Mouse (Mus musculus): ENCODE measurements around the gene Dlgap4. TPM values are rescaled to one million over a fixed set of nuclear protein-coding genes. Genes with fewer than 3 reads are reported as not detected.

Dlgap4 gene
- total and polyA plus RNA-seq, 3 experiments = 15.7 to 113 (median 54.8) TPM

- Histone ChIP-seq H3K4me3 (ENCODE audit: low read depth, low read length) (no peak overlapping the region), H3K27me3 (ENCODE audit: insufficient read depth, low read length) (peaks cover 8% of the 10 kb centered on the region; the same call in 1 of the 2 replicates), H3K36me3 (replicated peaks) (no peaks in the 10 kb centered on the region), H3K4me1 (ENCODE audit: insufficient read depth, low read depth, low read length) (peaks cover 22% of the 10 kb centered on the region; the same call in 1 of the 2 replicates), H3K9me3 (replicated peaks) (no peaks in the 10 kb centered on the region)
- DNase-seq (ENCODE audit: low spot score) (no peak), ATAC-seq (ENCODE audit: extremely low read depth, insufficient number of reproducible peaks, low FRiP score, poor library complexity, severe bottlenecking) (no peak)
- TF ChIP-seq GATA2 (IDR thresholded peaks at IDR 0.05; ENCODE audit: borderline replicate concordance, low read depth, low read length) = no peak
- TF ChIP-seq GATA1 (IDR thresholded peaks at IDR 0.05; ENCODE audit: borderline replicate concordance, low read length) = no peak
- TF ChIP-seq CTCF (IDR thresholded peaks at IDR 0.05; ENCODE audit: low read depth, low read length) = no peak
- TF ChIP-seq TAL1 (conservative IDR thresholded peaks at IDR 0.05; ENCODE audit: low read depth, low read length) = no peak
- no peak for TF ChIP-seq POLR2AphosphoS5 (IDR thresholded peaks at IDR 0.05; ENCODE audit: insufficient replicate concordance, low read depth, low read length)
Measured at GRCm38 (mm10) chr2:156810716-156811115, 197.2 kb downstream of the Dlgap4 start.

- Histone ChIP-seq H3K27me3 (ENCODE audit: insufficient read depth, low read length) (peaks cover 8% of the 10 kb centered on the region; the same call in 1 of the 2 replicates), H3K4me1 (ENCODE audit: insufficient read depth, low read depth, low read length) (peaks cover 20% of the 10 kb centered on the region; the same call in 1 of the 2 replicates), H3K4me3 (ENCODE audit: low read depth, low read length) (no peak overlapping the region), H3K9me3 (replicated peaks) (no peaks in the 10 kb centered on the region), H3K36me3 (replicated peaks) (no peaks in the 10 kb centered on the region)
- no peak for DNase-seq (ENCODE audit: low spot score)
- TF ChIP-seq TAL1 (conservative IDR thresholded peaks at IDR 0.05; ENCODE audit: low read depth, low read length) (no peak), GATA1 (IDR thresholded peaks at IDR 0.05; ENCODE audit: borderline replicate concordance, low read length) (no peak), POLR2AphosphoS5 (IDR thresholded peaks at IDR 0.05; ENCODE audit: insufficient replicate concordance, low read depth, low read length) (no peak), GATA2 (IDR thresholded peaks at IDR 0.05; ENCODE audit: borderline replicate concordance, low read depth, low read length) (no peak), CTCF (IDR thresholded peaks at IDR 0.05; ENCODE audit: low read depth, low read length) (no peak)
- no peak for ATAC-seq (ENCODE audit: extremely low read depth, insufficient number of reproducible peaks, low FRiP score, poor library complexity, severe bottlenecking)
Measured at GRCm38 (mm10) chr2:156811556-156811955, 198.1 kb downstream of the Dlgap4 start.

Other genes with a start within 250 kb of the Dlgap4 start
- gene Epb41l1, start 192.8 kb upstream of the Dlgap4 start, total RNA-seq (2014; fragmentation: Nextera tagmentation) = 1.4 and 8.4 TPM in 2 replicates
- 0.06 and 0.44 TPM in 2 replicates for gene Epb41l1, start 192.8 kb upstream of the Dlgap4 start, total RNA-seq (2017)
- 0.09 TPM in 1 of 2 replicates, not detected in the other for gene Epb41l1, start 192.8 kb upstream of the Dlgap4 start, polyA plus RNA-seq (2012)
- 19.5 and 19.7 TPM in 2 replicates for gene Aar2, start 66.1 kb upstream of the Dlgap4 start, total RNA-seq (2014; fragmentation: Nextera tagmentation)
- 13.3 and 17.2 TPM in 2 replicates for gene Aar2, start 66.1 kb upstream of the Dlgap4 start, total RNA-seq (2017)
- gene Aar2, start 66.1 kb upstream of the Dlgap4 start, polyA plus RNA-seq (2012) = 16.3 and 25.0 TPM in 2 replicates
- gene Myl9, start 161.7 kb downstream of the Dlgap4 start, total RNA-seq (2014; fragmentation: Nextera tagmentation) = not detected in 2 replicates
- 1.3 TPM in 1 of 2 replicates, not detected in the other for gene Myl9, start 161.7 kb downstream of the Dlgap4 start, total RNA-seq (2017)
- 0.43 and 0.44 TPM in 2 replicates for gene Myl9, start 161.7 kb downstream of the Dlgap4 start, polyA plus RNA-seq (2012)
- gene Tgif2, start 226.3 kb downstream of the Dlgap4 start, total RNA-seq (2014; fragmentation: Nextera tagmentation) = 22.8 and 25.7 TPM in 2 replicates
- gene Tgif2, start 226.3 kb downstream of the Dlgap4 start, total RNA-seq (2017) = 24.9 and 26.7 TPM in 2 replicates
- 60.6 and 77.6 TPM in 2 replicates for gene Tgif2, start 226.3 kb downstream of the Dlgap4 start, polyA plus RNA-seq (2012)
- gene 4930518I15Rik, start 244.2 kb downstream of the Dlgap4 start, total RNA-seq (2014; fragmentation: Nextera tagmentation) = 4.2 and 6.8 TPM in 2 replicates
- gene 4930518I15Rik, start 244.2 kb downstream of the Dlgap4 start, total RNA-seq (2017) = 1.6 and 1.9 TPM in 2 replicates
- gene 4930518I15Rik, start 244.2 kb downstream of the Dlgap4 start, polyA plus RNA-seq (2012) = 0.09 TPM in 2 replicates
- gene Rab5if, start 249.4 kb downstream of the Dlgap4 start, total RNA-seq (2014; fragmentation: Nextera tagmentation) = 97.3 and 108 TPM in 2 replicates
- 210 and 302 TPM in 2 replicates for gene Rab5if, start 249.4 kb downstream of the Dlgap4 start, total RNA-seq (2017)
- gene Rab5if, start 249.4 kb downstream of the Dlgap4 start, polyA plus RNA-seq (2012) = 103 and 173 TPM in 2 replicates

Measured in G1E (cell line).